Mouse (Mus musculus) gastrocnemius, adult 8-10 months (tissue): ENCODE data around the gene Cul5. TPM values are rescaled to one million over a fixed set of nuclear protein-coding genes. Genes with fewer than 3 reads are reported as not detected.

Experiments used
- DNase-seq, 2 experiments: peaks; one replicate each; pipeline ENCODE4 v3.0.0; 2022; ENCODE audit warnings: low spot score in 2 of 2
- total RNA-seq, 4 experiments: library from RNA; stranded (reverse); gene quantifications; 2 replicates each; pipeline ENCODE4 v1.2.4; 2022

Cul5 gene
- 10 to 100 TPM; 75.6 to 84.6 (median 76.1) TPM for total RNA-seq

DNA sequence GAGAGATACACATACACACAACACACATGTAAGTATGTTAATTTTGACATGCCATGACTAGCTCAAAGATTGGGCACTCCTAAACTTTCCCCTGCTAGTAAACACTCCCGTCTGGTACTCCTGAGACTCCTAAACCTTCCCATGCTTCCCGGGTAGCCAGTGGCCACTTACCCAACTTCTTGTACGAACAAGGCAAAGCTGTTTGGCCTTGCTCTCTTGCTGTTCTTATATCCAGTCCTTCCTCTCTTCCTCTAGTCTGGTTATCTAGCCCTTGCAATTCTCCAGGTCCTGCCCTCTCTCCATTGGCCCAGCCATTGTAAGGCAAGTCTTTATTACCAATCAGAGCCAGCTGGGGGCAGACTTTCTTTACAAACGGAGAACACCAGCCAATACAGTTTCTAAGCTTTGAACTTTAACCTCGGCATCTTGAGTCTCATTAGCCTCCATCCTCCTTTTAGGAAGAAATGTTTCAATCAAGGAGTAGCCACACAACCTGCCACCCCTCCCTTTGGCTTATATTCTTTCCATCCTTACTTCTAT is at the start of gene Cul5:
TSS of gene Cul5 (minus strand) at position 335 of the 540 bp plus-strand sequence.
- no peak for DNase-seq

DNA sequence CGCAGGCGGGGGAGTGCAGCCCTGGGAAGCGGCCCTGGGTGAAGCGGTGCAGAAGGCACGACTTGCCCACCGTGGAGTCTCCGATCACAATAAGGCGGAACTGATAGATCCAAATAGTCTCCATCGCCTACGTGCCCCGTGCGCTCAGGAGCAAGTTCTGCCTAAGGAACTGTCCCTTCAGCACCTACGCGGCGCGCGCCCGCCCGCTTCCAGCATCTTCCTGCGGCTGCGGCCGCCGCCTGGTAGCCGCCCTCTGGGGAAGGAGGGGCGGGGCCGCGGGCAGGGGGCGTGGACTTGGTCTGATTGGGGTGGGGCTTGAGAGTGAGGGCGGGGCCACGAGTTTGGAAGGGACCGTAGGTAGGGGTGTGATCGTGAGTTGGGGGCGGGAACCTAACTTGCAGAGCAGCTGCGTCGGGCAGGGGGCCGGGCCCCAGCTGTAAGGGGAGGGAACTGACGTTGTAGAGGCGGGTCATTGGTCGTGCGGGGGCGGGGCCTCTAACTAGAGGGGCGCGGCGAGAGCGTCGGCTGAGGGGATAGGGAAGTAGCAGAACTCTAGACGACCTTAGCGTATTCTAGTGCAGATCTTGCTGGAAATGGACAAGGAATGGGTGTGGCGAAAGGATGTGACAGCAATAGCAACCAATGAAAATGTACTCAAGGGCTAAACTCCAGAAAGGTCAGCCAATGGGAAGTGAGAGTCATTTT is 36.3 kb upstream of the Cul5 start, which contains the start of gene Rab39:
TSS of gene Rab39 (minus strand) at position 241 of the 705 bp plus-strand sequence.
- DNase-seq: peak; percentile 15 to 39

DNA sequence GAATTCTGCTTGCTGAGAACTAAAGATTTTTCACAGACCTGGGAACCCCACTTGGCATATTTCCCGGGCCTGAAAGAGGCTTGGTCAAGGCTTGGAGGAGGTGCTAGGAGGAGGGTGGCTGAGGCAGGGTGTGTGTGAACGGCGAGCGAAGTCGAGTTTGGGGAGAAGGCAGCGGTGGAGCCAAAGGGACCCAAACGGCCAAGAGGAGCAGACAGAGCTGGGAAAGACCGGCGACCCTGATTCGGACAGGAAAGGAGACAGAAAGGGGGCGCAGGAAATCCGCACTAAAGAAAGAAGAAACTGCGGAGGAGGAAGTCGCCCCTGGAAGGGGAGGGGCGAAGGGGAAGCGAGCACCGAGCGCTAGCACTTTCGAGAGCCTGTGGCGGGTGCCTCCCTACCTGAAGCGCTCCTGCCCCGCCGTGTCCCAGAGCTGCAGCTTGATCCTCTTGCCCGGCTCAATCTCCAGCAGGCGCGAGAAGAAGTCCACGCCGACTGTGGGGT is 35.7 kb upstream of the Cul5 start:
- no peak for DNase-seq

DNA sequence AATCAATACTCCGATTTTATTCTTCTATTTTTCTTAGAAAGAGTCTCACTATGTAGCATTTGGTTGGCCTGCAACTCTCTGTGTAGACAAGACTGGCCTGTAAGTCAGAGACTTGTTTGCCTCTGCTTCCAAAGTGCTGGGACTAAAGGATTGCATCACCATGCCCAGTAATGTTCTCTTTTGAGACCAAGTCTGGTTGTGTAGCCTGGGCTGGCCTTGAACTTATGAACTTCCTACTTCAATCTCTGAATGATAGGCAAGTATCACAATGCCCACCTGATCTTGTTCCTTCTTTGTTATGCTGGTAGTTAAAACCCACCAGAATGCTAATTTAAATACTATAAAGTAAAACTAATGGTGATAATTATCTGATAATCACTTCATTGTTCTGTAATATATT is 33.2 kb upstream of the Cul5 start:
- DNase-seq: no peak

GRCm38 (mm10) chr9:53700496-53700895 is 30.7 kb upstream of the Cul5 start:
- DNase-seq: no peak

GRCm38 (mm10) chr9:53695846-53696245 is 26.0 kb upstream of the Cul5 start:
- DNase-seq: no peak

GRCm38 (mm10) chr9:53693718-53694117 is 23.9 kb upstream of the Cul5 start:
- no peak for DNase-seq

- DNase-seq: no peak
Observed at GRCm38 (mm10) chr9:53691745-53692670, 22.2 kb upstream of the Cul5 start.

DNA sequence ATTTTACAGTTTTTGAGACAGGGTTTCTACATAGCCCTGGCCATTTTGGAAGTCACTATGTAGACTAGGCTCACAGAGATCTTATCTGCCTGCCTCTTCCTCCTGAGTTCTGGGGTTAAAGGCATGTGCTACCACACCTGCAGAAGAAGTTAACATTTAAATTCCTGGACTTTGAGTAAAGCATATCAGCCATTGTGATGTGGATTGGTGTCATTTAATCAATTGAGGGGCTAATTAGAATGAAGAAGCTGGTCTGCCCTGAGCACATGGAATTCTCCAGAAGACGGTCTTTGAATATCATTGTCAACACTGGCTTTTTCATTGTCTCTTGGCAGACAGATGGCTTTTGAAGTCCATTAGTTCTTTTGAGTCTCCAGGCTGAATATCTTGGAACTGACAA is 11.0 kb upstream of the Cul5 start:
- no peak for DNase-seq

- DNase-seq: no peak
Observed at GRCm38 (mm10) chr9:53676921-53677320, 7.1 kb upstream of the Cul5 start.

- DNase-seq: peak; percentile 60 to 61
Observed at GRCm38 (mm10) chr9:53673571-53673970, 3.8 kb upstream of the Cul5 start.

GRCm38 (mm10) chr9:53667020-53667669 is 2.7 kb downstream of the Cul5 start:
- peak; percentile 92 to 93 for DNase-seq

GRCm38 (mm10) chr9:53666665-53667019 is 3.2 kb downstream of the Cul5 start:
- no peak for DNase-seq

DNA sequence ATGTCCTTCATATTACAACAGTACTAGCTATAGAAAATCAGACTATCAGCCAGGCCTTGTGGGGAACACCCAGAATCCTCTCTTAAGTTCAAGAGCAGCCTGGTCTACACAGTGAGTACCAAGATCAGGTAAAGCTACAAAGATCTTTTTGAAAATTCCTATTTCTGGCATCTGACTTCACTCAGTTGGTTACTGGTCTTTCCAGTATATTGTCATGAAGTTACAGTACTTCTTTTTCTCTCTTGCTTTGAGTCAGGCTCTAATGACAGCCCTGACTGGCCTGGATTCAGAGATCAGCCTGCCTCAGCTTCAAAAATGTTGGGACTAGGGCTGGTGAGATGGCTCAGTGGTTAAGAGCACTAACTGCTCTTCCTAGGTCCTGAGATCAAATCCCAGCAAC is 4.4 kb downstream of the Cul5 start:
- DNase-seq: no peak

DNA sequence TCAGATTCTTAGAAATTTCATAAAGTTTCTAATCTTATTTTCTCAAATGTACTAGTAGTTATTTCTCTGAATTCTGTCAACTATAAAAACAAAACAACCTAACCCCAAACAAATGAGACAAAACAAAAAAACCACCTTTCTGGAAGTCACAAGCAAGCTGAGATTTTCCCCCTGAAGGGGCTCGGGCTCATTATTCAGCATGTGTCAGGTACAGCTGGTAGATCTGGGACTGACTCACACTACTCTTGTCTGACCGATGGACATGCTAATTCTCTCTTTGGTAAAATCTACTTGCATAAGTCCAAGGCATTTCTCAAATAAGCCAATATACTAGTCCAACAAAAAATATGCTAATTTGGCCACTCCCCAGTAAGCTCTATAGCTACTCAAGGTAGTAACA is 5.0 kb downstream of the Cul5 start:
- no peak for DNase-seq

- DNase-seq: no peak
Observed at GRCm38 (mm10) chr9:53634796-53635195, 35.0 kb downstream of the Cul5 start.

DNA sequence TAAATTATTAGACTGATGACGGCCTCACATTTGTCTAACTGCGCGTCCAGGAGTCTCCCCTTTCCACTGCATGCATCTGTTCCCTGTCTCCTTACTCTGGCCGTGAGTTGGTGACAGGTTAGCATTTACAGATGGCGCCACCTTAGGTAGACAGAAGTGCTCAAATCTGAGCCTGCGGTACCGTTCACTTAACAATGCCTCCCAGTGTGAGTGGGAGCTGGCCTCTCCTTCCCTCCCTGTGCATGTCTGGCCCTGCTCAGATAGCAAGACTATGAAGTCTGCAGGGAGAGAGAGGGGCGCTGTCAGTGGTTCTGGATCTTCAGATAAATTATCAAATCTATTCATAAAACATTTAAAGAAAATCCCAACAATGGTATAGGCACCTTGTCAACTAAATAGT is 54.6 kb downstream of the Cul5 start:
- no peak for DNase-seq

- DNase-seq: no peak
Observed at GRCm38 (mm10) chr9:53614286-53614685, 55.5 kb downstream of the Cul5 start.

GRCm38 (mm10) chr9:53609968-53610781 is 59.6 kb downstream of the Cul5 start, which contains the start of gene Acat1:
Acat1 (minus strand) TSS chr9:53610382.
- peak; percentile 95 for DNase-seq

DNA sequence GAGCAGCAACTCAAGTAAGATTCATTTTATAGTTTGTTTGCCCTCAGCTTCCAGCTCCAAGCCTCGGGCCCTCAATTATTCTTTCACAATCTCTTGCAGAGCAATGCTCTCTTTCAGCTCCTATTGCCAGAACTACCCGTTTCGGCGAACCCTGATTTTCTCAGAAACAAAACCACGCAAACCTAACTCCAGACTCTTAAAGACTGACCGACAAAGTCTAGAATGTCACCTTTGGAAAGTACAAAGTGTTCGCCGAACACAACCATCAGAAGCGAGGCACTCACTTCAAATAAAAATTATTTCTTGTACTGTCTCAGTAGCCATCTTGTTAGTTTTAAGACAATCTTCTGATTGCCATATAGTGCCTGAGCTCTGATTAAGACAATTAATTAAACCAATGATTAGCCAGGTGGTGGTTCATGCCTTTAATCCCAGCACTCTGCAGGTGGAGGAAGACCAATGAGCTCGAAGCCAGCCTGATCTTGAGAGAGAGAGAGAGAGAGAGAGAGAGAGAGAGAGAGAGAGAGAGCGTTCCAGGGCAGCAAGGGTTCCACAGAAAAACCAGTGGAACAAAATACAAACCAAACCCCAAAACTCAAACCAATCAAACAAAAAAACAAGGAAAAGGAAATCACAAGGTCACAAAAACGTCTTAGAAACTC is 60.4 kb downstream of the Cul5 start:
- DNase-seq: no peak
